Mouse (Mus musculus) spleen, adult 2 months (tissue): Measurements from ENCODE around the gene Mfap5.

Experiments
- CTCF ChIP-seq: fragments of 200-500 bp; IDR thresholded peaks from 2 replicates; pipeline ENCODE4 v1.5.1; 2011; ENCODE audit warnings: mild to moderate bottlenecking, inconsistent platforms; ENCODE audit not compliant: insufficient read depth, insufficient read length, insufficient replicate concordance; ENCODE audit errors: extremely low read depth
- POLR2A ChIP-seq: fragments of 200-500 bp; IDR thresholded peaks from 2 replicates; pipeline ENCODE4 v1.6.1; 2011; ENCODE audit warnings: low read depth, low read length, inconsistent platforms

DNA sequence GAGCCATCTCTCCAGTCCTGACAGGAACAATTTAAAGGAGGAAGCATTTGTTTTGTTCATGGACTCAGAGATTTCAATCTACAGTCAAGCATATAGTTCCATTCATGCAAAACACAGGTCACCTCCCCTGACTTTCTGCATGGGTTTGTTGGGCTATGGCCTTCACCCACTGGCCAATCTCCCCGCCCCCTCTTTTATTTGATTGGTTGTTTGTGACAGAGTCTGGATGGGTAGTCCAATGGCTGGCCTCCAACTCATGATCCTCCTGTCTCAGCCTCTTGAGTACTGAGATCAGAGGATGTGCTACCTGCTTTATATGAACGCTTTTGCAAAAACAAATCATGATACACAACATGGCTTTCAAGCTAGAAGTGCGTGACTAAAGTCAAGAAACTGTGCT, 71.4 kb downstream of the Mfap5 start:
- TF ChIP-seq CTCF (no peak), POLR2A (no peak)
